8 mouse cellular contexts compared by ENCODE assay signal in the genomic region with DNA sequence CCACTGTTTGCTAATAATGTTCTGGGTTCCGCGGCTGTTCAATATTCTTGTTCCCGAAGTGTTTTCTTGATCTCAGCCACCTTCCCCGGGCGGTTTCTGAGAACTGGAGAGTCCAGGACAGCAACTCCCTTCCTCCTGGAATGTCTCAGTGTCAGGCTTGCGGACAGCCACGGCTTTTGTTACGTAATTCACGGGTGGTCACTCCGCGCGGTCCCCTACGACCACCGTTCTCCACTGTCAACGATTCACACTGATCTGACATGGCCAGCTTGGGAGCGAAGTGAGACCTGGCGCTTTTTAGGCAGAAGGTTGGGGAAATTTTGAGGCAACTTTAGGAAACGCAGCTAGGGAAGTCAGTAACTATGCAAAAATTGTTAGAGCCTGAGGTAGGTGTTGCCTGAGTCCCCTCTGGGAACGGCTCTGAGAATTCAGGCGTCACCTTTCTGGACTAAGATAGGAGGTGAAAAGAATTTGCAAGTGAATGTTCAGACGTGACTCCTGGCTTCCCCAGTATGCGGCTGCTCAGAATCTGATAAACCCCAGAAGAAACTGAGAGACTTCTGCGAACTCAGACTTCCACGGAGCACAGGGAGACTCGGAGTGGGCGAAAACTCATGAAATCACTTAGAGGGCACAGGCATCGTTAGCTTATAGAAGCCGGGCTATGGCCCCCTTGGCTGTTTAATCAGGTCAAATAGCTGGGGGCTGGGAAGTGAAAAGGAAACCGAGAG. TPM values are rescaled to one million over a fixed set of nuclear protein-coding genes. Genes with fewer than 3 reads are reported as not detected.
DNase-seq lines count a peak whose midpoint lies in the region; ATAC-seq and TF ChIP-seq lines count a peak whose summit lies in the region.

No protein-coding gene starts in this region.

- H3K27ac ChIP-seq in CH12.LX (ENCODE audit: insufficient read depth, low read depth): no peak overlapping the region
- peak overlapping the region; percentile 77 for H3K27ac ChIP-seq in heart, adult 2 months
- H3K27ac ChIP-seq in lung, postnatal 0 days (ENCODE audit: low read length): no peak overlapping the region

- TF ChIP-seq EP300 in CH12.LX (IDR thresholded peaks at IDR 0.05; ENCODE audit: low read length): no peak
- TF ChIP-seq EP300 in heart, adult 2 months (IDR thresholded peaks at IDR 0.05; ENCODE audit: insufficient read depth, low read depth, low read length): 0 out of 2 replicates have a peak, but pooled peaks have one; percentile 19
- TF ChIP-seq EP300 in lung, postnatal 0 days (IDR thresholded peaks at IDR 0.05): no peak

- peak; percentile 12; the same call in 1 of the 2 replicates for ATAC-seq in lung, postnatal 0 days

- in situ Hi-C loops in CH12.LX (cut with MboI; ENCODE audit: low pct_ligation_motif_present, low pct_unique_long_range_greater_than_20kb, low sequenced_read_pairs): no loop called here

- H3K4me3 ChIP-seq in CH12.LX (replicated peaks in 1 of 3; ENCODE audit: low read depth in 2 of 3, low read length in 2 of 3, poor library complexity in 1 of 3): peak overlapping the region in 2 of 3 experiments; percentile 43 to 62
- H3K4me3 ChIP-seq in heart, adult 2 months: peak overlapping the region; percentile 95
- peak overlapping the region; percentile 71 for H3K4me3 ChIP-seq in lung, postnatal 0 days (ENCODE audit: low read depth, low read length)

- H3K9me3 ChIP-seq in CH12.LX (replicated peaks; ENCODE audit: low read length): peaks cover 8% of the 10 kb centered on the region
- H3K9me3 ChIP-seq in lung, postnatal 0 days (ENCODE audit: low read length): no peaks in the 10 kb centered on the region

- H3K4me1 ChIP-seq in CH12.LX (ENCODE audit: control insufficient read depth in 1 of 2, insufficient read depth in 2 of 2): peaks cover 0 to 11% of the 10 kb centered on the region in 2 experiments; a peak in 2 of 4 replicates
- peaks cover 1% of the 10 kb centered on the region for H3K4me1 ChIP-seq in heart, adult 2 months (ENCODE audit: control insufficient read depth, insufficient read depth, low read length)
- peaks cover 9% of the 10 kb centered on the region for H3K4me1 ChIP-seq in lung, postnatal 0 days (ENCODE audit: insufficient read depth, low read depth, low read length)

- 1% methylated on average over 29 of the region's 29 CpGs for WGBS in heart, adult 2 months
- whole genome bisulfite sequencing in lung, postnatal 0 days: under 1% methylated on average over 29 of the region's 29 CpGs

- H3K27me3 ChIP-seq in CH12.LX (replicated peaks): peaks cover 21% of the 10 kb centered on the region
- H3K27me3 ChIP-seq in heart, adult 2 months (ENCODE audit: control insufficient read depth, insufficient read depth, low read length): no peaks in the 10 kb centered on the region
- peaks cover 10% of the 10 kb centered on the region; the same call in 1 of the 2 replicates for H3K27me3 ChIP-seq in lung, postnatal 0 days (replicated peaks; ENCODE audit: insufficient read depth, low read length)
- H3K27me3 ChIP-seq in splenic B cell, adult 2 months (ENCODE audit: control insufficient read depth, insufficient read depth, low read length, poor library complexity, severe bottlenecking): peaks cover 7% of the 10 kb centered on the region; the same call in 1 of the 2 replicates

- intact Hi-C loops in heart, adult 2 months (cut with DNase I): loop anchor here (5.0 kb wide), 2 partner anchors 76 to 1316 kb away; no protein-coding TSS in a partner anchor

- TF ChIP-seq POLR2A in CH12.LX (IDR thresholded peaks at IDR 0.05; ENCODE audit: low read depth, low read length): no peak
- no peak for TF ChIP-seq POLR2A in heart, adult 2 months (IDR thresholded peaks at IDR 0.05; ENCODE audit: insufficient read depth, low read depth, low read length)

- dilution Hi-C loops in CH12.LX (cut with MboI; ENCODE audit: extremely low pct_ligation_motif_present, extremely low pct_unique_long_range_greater_than_20kb, low sequenced_read_pairs): no loop called here

- no peak overlapping the region; the same call in 1 of the 2 replicates for H3K9ac ChIP-seq in CH12.LX (ENCODE audit: insufficient read depth, low read depth)
- H3K9ac ChIP-seq in heart, adult 2 months (ENCODE audit: low read depth, low read length): peak overlapping the region; percentile 65
- H3K9ac ChIP-seq in lung, postnatal 0 days (replicated peaks; ENCODE audit: low read depth): no peak overlapping the region; the same call in 1 of the 2 replicates

- H3K36me3 ChIP-seq in CH12.LX (replicated peaks in 1 of 2; ENCODE audit: control insufficient read depth in 1 of 2, insufficient read depth in 1 of 2, low read length in 1 of 2): no peaks in the 10 kb centered on the region
- no peaks in the 10 kb centered on the region for H3K36me3 ChIP-seq in heart, adult 2 months (ENCODE audit: control insufficient read depth, insufficient read depth, low read length)
- no peaks in the 10 kb centered on the region for H3K36me3 ChIP-seq in lung, postnatal 0 days (ENCODE audit: insufficient read depth, low read length)
- H3K36me3 ChIP-seq in splenic B cell, adult 2 months (ENCODE audit: control insufficient read depth, insufficient read depth, low read length, poor library complexity, severe bottlenecking): no peaks in the 10 kb centered on the region

- TF ChIP-seq CTCF in CH12.LX (conservative IDR thresholded peaks at IDR 0.05 in 1 of 2, IDR thresholded peaks at IDR 0.05 in 1 of 2; ENCODE audit: low read depth in 2 of 2, low read length in 2 of 2): no peak
- no peak for TF ChIP-seq CTCF in heart, adult 2 months (IDR thresholded peaks at IDR 0.05)
- TF ChIP-seq CTCF in lung, postnatal 0 days (IDR thresholded peaks at IDR 0.05): no peak

- peak; percentile 56 for DNase-seq in A20 (ENCODE audit: low read depth, low spot score)
- peak; percentile 17 for DNase-seq in CH12.LX (ENCODE audit: extremely low read depth)
- DNase-seq in cerebellum, adult 9-11 months: peak; percentile 68
- DNase-seq in heart, adult 2 months: peak; percentile 60 to 65
- peak; percentile 18 to 45 for DNase-seq in kidney, adult 8-10 months
- DNase-seq in lung, postnatal 0 days (ENCODE audit: low spot score): peak; percentile 21
- peak; percentile 33 for DNase-seq in splenic B cell, adult 2 months (ENCODE audit: low read depth, low spot score)
- DNase-seq in layer of hippocampus, adult 9-10 months (ENCODE audit: low spot score): no peak

- H3K79me2 ChIP-seq in CH12.LX (replicated peaks; ENCODE audit: control insufficient read depth, extremely low read depth, insufficient read depth, poor library complexity, severe bottlenecking): no peaks in the 10 kb centered on the region
- no peaks in the 10 kb centered on the region for H3K79me2 ChIP-seq in heart, adult 2 months (replicated peaks; ENCODE audit: control insufficient read depth, insufficient read depth, low read length)

- H3K4me2 ChIP-seq in CH12.LX (ENCODE audit: insufficient read depth, low read depth, poor library complexity, severe bottlenecking): peak overlapping the region; percentile 95
- H3K4me2 ChIP-seq in lung, postnatal 0 days (replicated peaks; ENCODE audit: low read depth, low read length): peak overlapping the region; percentile 100

- no peak for TF ChIP-seq RAD21 in CH12.LX (IDR thresholded peaks at IDR 0.05; ENCODE audit: low read depth, low read length)

TF ChIP-seq in CH12.LX, 34 proteins besides CTCF, POLR2A, EP300 and RAD21:
- TF ChIP-seq ELF1 (IDR thresholded peaks at IDR 0.05; ENCODE audit: low read depth, low read length) (no peak), MEF2A (IDR thresholded peaks at IDR 0.05; ENCODE audit: borderline replicate concordance, low read depth, low read length) (no peak), POLR2AphosphoS2 (IDR thresholded peaks at IDR 0.05; ENCODE audit: low read depth, low read length) (no peak), E2F4 (IDR thresholded peaks at IDR 0.05; ENCODE audit: insufficient replicate concordance, low read depth, low read length) (no peak), USF2 (conservative IDR thresholded peaks at IDR 0.05; ENCODE audit: low read depth, low read length) (no peak), ZKSCAN1 (IDR thresholded peaks at IDR 0.05; ENCODE audit: borderline replicate concordance, low read depth, low read length) (no peak), TCF12 (IDR thresholded peaks at IDR 0.05; ENCODE audit: low read depth, low read length) (no peak), MAFK (IDR thresholded peaks at IDR 0.05; ENCODE audit: insufficient replicate concordance, low read length) (no peak), NRF1 (IDR thresholded peaks at IDR 0.05; ENCODE audit: low read depth, low read length) (no peak), IRF4 (IDR thresholded peaks at IDR 0.05; ENCODE audit: low read depth, low read length) (no peak), GABPA (IDR thresholded peaks at IDR 0.05; ENCODE audit: insufficient replicate concordance, low read depth, low read length) (no peak), MXI1 (IDR thresholded peaks at IDR 0.05; ENCODE audit: low read depth, low read length) (no peak), MAX (IDR thresholded peaks at IDR 0.05; ENCODE audit: low read length) (no peak), JUN (IDR thresholded peaks at IDR 0.05; ENCODE audit: insufficient read depth, low read depth, low read length) (no peak), CHD2 (IDR thresholded peaks at IDR 0.05; ENCODE audit: low read length) (no peak), ZNF384 (IDR thresholded peaks at IDR 0.05; ENCODE audit: low read depth, low read length) (no peak), CHD1 (IDR thresholded peaks at IDR 0.05; ENCODE audit: low read depth, low read length) (no peak), PAX5 (IDR thresholded peaks at IDR 0.05; ENCODE audit: low read length) (no peak), ZMIZ1 (IDR thresholded peaks at IDR 0.05; ENCODE audit: low read depth, low read length) (no peak)

RNA-seq across cellular contexts. Expression of a gene that starts 0.9 kb away (rescaled TPM):
- total RNA-seq in CH12.LX (2012; rRNA removed): 0.42 TPM in 2 replicates
- 0.85 and 1.2 TPM in 2 replicates for total RNA-seq in CH12.LX (2014; rRNA removed)
- polyA plus RNA-seq in CH12.LX (2012; ENCODE audit: insufficient read length, low read depth): 1.2 and 3.2 TPM in 2 replicates
- 10 to 100 TPM; 16.6 to 18.8 TPM for total RNA-seq in heart, adult 2 months (2021)
- polyA plus RNA-seq in heart, adult 2 months (2012; rRNA removed): 9.1 and 9.7 TPM in 2 replicates
- 1.4 TPM in 2 replicates for polyA plus RNA-seq in lung, postnatal 0 days (2015; fragmentation: Nextera tagmentation; extraction: Ambion mirVana)

RNA-seq across cellular contexts. Expression of a gene that starts 31.9 kb away (rescaled TPM):
- 22.0 and 22.1 TPM in 2 replicates for total RNA-seq in CH12.LX (2012; rRNA removed)
- total RNA-seq in CH12.LX (2014; rRNA removed): 21.5 and 23.6 TPM in 2 replicates
- 17.3 and 19.4 TPM in 2 replicates for polyA plus RNA-seq in CH12.LX (2012; ENCODE audit: insufficient read length, low read depth)
- 10 to 100 TPM; 11.9 to 13.6 TPM for total RNA-seq in heart, adult 2 months (2021)
- 17.2 and 26.1 TPM in 2 replicates for polyA plus RNA-seq in heart, adult 2 months (2012; rRNA removed)
- polyA plus RNA-seq in lung, postnatal 0 days (2015; fragmentation: Nextera tagmentation; extraction: Ambion mirVana): 10.4 and 11.3 TPM in 2 replicates
